Mouse (Mus musculus) T-helper 2 cell (primary cell): ENCODE measurements around the gene Fank1.

ENCODE experiments used
- in situ Hi-C: fragments of 300-600 bp; cut with MboI, MseI; formaldehyde crosslinking; loops from one replicate; pipeline ENCODE4 v1.15.1; 2025; ENCODE audit warnings: high pct_unique_total_duplicates

Gene Fank1

GRCm38 (mm10) chr7:133776626-133776996 lies at the start of gene Fank1:
Gene Fank1, plus strand, starts transcription at chr7:133776861.
- in situ Hi-C loops, result no loop called here

- in situ Hi-C loops, result no loop called here
These were observed 49.6 kb upstream of the Fank1 start for GRCm38 (mm10) chr7:133727027-133727426.

DNA sequence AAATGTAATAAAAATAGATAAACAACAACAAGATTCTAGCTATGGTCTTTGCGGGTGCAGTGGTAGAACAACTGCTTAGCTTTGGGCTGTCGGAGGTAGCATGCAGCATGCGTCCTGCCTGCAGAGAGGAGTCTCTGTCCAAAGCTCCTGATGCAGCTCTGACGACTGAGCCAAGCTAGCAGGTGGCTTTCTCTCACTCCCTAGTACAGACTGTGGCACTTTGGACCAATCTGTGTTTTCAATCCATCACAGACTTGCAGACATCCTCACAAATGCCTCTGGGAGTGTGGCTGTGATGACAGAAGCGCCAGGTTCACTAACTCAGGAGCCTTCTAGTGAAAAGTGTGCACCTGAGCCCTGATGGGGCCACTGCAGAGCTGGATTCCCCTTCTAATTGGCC lies 47.3 kb upstream of the Fank1 start:
- in situ Hi-C loops, result no loop called here

GRCm38 (mm10) chr7:133730324-133731191 lies 46.1 kb upstream of the Fank1 start:
- in situ Hi-C loops, result loop anchor here (10.0 kb wide), 1 partner anchor 1014 kb away; no protein-coding TSS in a partner anchor

DNA sequence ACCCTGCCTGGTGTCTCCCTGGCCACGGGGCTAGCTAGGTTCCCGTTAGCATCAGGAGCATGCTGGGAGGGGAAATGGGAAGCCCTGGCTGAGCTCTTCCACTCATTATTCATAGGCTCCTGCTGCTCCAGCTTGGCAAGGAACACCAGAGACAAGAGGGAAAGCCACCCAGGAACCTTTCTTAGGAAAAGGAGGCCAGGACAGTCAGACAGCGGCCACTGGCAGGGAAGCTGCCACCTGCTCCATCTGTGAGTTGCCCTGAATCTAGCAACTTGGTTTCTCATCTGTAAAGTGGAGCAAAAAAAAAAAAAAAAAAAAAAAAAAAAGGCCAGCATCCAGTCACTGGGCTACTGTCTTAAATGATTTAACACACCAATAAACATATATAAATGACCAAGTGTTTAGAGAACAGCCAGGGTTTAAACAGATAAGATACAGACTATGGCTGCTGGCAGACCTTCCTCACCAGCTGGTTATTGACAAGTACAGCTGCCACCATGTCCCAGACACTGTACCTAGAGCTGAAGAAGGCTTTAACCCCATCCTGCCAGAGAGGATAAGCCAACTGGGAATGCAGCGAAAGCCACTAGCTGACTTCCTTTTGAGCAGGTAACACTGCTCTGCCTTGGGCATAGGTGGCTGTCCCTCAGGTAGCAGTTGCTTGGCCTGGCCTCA lies 44.6 kb upstream of the Fank1 start:
- in situ Hi-C loops, result loop anchor here (10.0 kb wide), 1 partner anchor 1013 kb away; no protein-coding TSS in a partner anchor

DNA sequence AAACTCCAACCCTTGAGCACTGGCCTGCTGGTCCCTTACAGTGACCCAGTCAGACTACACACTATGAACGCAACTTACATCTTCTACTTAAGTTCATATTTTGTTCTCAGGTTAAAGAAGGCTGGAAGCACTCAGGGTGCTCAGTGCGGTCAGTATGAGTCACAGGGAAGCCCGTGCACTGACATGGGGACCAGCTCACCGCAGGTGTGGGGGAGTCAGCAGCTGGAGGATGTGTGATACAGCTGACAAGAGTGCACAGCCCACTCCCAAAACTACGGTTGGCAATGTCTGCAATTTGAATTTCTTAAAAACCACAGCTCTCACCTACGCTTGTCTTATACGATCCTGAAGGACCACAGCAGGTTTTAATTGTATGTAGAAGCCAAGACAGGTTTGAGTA lies 36.1 kb upstream of the Fank1 start:
- in situ Hi-C loops, result no loop called here

- in situ Hi-C loops, result no loop called here
These were observed 33.9 kb upstream of the Fank1 start for GRCm38 (mm10) chr7:133742530-133743325.

GRCm38 (mm10) chr7:133743611-133744010 lies 33.0 kb upstream of the Fank1 start:
- in situ Hi-C loops, result no loop called here

DNA sequence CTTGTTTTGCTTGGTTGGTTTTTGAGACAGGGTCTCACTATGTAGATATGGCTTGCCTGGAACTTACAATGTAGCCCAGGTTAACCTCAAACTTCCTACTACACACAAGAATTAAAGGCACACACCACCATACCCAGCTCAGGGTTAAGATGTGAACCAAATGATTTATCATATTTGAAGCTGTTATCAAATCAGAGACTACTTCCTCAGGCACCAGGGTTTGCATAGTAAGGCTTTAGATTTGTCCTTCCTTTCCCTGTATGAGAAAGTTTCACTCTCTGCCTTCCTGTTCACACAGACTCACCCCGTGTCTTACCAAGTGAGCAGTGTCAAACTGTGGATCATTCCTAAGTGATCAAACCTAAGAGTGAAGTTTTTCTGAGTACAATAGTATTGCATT lies 32.5 kb upstream of the Fank1 start:
- in situ Hi-C loops, result no loop called here

DNA sequence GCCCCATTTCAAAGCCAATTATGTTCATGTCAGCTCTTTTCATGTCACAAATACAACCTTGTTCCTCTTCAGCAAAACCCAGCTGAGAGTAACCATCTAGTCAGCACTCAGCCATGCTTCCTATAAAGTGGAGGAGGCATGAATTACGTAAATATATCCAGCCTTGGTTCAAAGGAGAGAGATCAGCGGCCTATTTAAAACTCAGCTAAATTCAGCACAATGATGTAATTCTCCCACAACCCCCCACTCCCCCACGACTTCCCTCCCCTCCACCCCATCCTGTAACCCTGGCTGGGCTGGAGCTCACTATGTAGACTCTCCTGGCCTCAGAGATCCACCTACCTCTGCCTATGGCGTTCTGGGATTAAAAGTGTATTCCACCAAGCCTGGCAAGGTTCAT lies 32.0 kb upstream of the Fank1 start:
- in situ Hi-C loops, result no loop called here

- in situ Hi-C loops, result no loop called here
These were observed 29.3 kb upstream of the Fank1 start for GRCm38 (mm10) chr7:133747372-133747771.

GRCm38 (mm10) chr7:133748753-133749152 lies 27.9 kb upstream of the Fank1 start:
- in situ Hi-C loops, result no loop called here

GRCm38 (mm10) chr7:133750666-133751065 lies 26.0 kb upstream of the Fank1 start:
- in situ Hi-C loops, result no loop called here

GRCm38 (mm10) chr7:133751163-133751562 lies 25.5 kb upstream of the Fank1 start:
- in situ Hi-C loops, result no loop called here

- in situ Hi-C loops, result no loop called here
These were observed 18.7 kb upstream of the Fank1 start for GRCm38 (mm10) chr7:133757961-133758455.

DNA sequence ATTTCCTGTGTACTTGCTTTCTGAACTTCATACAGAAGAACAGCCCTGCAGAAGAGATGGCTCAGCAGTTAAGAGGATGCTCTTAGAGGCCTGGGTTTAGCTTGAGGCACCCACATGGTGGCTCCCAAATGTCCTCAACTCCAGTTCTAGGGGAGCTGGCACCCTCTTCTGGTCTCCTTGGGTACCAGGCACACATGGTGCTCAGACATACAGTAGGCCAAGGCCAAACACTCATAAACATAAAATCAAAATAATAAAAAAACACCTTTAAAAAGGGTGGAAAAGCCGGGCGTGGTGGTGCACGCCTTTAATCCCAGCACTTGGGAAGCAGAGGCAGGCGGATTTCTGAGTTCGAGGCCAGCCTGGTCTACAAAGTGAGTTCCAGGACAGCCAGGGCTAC lies 17.9 kb upstream of the Fank1 start:
- in situ Hi-C loops, result no loop called here

GRCm38 (mm10) chr7:133759611-133760353 lies 16.9 kb upstream of the Fank1 start:
- in situ Hi-C loops, result no loop called here

GRCm38 (mm10) chr7:133762696-133763095 lies 14.0 kb upstream of the Fank1 start:
- in situ Hi-C loops, result no loop called here

DNA sequence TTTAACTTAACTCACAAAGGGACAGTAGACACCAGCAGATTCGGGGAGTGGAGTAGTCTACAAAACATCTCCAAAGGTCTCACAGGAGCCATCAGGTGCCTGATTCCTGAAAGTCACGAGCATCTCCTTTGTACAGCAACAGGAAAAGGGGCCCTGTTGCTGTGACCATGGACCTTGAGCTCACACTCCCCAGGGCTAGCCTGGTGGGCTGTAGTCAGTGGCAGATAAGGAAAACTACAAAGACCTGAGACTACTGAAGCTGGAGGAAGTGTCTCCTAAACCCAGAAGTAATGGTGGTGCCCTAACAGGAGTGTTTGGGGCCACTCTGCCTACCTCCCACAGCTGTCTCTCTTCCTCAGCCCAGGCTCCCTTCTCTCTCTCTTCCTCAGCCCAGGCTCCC lies 12.2 kb upstream of the Fank1 start:
- in situ Hi-C loops, result no loop called here

- in situ Hi-C loops, result no loop called here
These were observed 11.3 kb upstream of the Fank1 start for GRCm38 (mm10) chr7:133765240-133765848.

DNA sequence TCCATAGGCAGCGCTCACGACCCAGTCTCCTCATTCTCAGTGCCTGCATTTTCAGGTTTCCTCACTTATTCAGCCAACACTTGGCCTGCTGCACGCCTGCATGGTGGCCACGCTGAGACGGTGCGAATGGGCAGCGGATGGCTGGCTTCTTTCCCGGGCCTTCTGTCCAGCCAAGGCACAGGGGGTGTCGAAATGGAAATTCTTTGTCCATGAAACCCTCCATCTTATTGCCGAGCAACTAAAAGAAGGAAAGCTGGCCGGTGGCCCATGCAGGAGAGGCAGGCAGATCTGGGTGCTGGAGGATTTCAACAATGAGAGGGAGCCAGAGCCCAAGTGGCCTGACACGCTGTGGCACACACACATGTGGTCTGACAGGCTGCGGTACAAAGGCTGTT lies 10.8 kb upstream of the Fank1 start:
- in situ Hi-C loops, result no loop called here
